Mouse (Mus musculus) layer of hippocampus, postnatal 14 days (tissue): Measurements from ENCODE around the gene Arnt2. TPM values are rescaled to one million over a fixed set of nuclear protein-coding genes. Genes with fewer than 3 reads are reported as not detected.
A peak's percentile ranks its signal among the peaks of the same experiment; 100 is the strongest.

ENCODE experiments used
- DNase-seq, 2 experiments: peaks; one replicate each; pipeline ENCODE4 v3.0.0; 2021 to 2022; ENCODE audit warnings: low spot score in 2 of 2, mixed read lengths in 1 of 2
- long read RNA-seq, 2 experiments: library from polyadenylated mRNA; stranded (forward); transcript quantifications; one replicate each; pipeline ENCODE4 v2.0.0; 2021
- total RNA-seq, 2 experiments: library from RNA; stranded (reverse); gene quantifications; 2 replicates each; pipeline ENCODE4 v1.2.3; 2021

The Arnt2 gene
- total RNA-seq, result 100 to 1,000 TPM; 149 to 171 TPM
- long read RNA-seq, experiment 1, full-length matches to known transcripts, result 8 of 55 reads
- long read RNA-seq, experiment 1, partial matches to known transcripts, result 5 of 55 reads
- long read RNA-seq, experiment 1, other reads (novel, unspliced or antisense), result 42 of 55 reads
- long read RNA-seq, experiment 2, full-length matches to known transcripts, result 11 of 69 reads
- long read RNA-seq, experiment 2, partial matches to known transcripts, result 6 of 69 reads
- long read RNA-seq, experiment 2, other reads (novel, unspliced or antisense), result 52 of 69 reads

DNA sequence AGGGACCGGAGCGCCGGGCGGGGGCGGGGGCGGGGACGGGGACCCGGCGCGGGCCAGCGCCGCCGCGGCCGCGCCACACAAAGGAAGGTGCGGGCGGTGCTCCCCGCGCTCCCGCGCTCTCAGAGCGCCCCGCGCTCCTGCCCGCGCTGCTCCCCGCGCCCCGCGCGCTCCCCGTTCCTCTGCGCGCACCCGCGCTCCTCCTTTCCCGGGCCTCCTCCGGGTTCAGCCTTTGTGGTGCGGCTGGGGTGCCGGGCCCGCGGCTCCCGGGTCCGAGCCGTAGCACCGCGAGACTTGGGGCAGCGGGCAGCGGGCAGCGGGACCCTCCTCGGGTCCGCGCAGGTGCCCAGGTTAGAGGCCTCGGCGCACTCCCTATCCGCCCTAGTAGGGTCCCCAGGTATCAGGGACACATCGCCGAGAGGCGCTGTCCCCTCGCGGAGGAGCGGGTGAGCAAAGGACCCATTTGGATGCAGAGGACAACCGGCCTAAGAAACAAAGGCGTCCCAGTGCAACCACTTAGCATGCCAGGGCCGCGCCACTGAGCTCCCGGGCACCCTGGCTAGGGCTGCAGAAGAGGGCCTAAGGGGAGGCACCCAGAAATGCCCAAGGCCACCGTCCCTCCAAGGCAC is at the start of gene Arnt2:
Gene Arnt2 (minus strand): TSS at position 281 of the 626 bp plus-strand sequence.
- DNase-seq, result peak; percentile 75 to 76

DNA sequence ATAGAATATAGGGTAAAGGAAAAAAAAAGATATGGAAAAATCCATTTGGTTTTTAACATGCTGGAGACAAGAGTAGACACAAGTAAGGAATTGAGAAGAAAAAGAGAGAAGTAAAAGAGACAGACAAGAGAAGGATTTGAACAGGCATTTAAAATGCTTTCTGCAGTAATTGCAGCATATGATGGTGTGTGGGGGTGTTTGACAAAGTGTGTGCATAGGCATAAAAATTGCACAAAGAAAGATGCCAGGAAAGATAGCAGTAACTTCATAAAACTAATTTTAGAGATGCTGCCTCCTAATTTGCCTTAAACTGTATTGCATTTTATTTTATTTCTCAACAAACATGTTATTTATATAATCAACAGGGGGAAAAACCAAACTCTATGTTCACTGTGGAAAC is 41.7 kb upstream of the Arnt2 start:
- DNase-seq, result no peak

DNA sequence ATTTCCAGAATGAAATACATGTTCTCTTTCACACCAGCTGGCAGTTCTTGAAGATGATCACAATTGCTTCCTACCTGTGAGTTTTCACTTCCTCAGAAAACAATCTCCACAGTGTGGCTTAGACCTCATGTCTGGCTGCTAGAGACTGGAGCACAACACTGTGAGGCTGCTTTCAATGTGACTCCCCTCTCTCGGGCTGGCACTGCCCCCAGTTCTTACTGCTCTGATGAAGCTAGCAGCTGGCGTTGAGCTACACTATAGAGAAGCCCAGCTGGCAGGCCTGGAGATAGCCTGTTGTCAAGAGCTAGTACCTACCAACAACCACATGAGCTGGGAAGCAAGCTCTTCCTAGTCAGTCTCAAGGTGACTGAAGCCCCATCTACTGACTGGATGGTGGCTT is 39.1 kb upstream of the Arnt2 start:
- peak; percentile 74 to 78 for DNase-seq

DNA sequence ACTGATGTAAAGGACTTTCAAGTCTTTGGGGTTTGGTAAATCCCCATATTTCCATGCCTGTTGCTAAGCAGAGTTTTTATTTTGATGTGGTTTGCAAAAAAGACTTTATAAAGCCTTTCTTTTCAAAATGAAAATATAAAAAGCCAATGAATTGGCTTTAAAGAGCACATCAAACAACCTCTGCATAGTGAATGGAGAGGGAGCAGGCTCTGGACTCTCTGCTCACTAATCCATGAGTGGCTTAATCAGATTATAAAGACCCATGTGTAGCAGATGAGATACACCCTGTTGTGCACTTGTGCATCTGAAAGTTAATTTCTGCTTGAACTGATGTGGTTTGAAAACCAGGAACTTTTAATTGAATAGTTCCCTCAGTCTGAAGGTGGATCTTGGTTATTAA is 38.5 kb upstream of the Arnt2 start:
- DNase-seq, result no peak

DNA sequence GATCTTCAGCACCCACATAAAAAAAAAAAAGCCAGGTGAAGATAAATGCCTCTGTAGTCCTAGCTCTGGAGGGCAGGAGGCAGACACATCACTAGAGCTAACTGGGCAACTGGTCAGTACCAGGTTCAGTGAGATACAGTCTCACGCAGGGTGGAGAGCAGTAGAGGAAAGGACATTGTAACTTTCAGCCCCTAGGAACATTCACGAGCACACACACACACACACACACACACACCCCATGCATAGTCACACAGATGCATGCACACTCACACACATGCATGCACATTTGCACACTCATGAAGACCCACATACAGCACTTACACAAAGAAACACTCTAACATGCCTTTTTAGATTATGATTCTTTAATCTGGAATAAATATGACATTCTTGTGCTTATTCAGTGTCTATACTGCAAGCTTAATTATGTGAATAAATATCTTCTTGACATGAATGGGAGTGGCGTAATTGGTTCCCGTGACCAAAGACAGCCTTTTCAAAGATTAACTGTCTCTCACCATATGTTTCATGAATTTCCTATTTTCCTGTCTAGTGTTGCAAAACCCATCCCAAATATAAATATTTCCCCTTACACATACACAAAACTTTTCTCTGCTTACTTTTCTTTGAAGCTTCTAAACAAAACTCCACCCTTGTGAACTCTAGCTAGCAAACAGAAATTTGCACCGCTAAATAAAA is 37.9 kb upstream of the Arnt2 start:
- DNase-seq, result no peak

DNA sequence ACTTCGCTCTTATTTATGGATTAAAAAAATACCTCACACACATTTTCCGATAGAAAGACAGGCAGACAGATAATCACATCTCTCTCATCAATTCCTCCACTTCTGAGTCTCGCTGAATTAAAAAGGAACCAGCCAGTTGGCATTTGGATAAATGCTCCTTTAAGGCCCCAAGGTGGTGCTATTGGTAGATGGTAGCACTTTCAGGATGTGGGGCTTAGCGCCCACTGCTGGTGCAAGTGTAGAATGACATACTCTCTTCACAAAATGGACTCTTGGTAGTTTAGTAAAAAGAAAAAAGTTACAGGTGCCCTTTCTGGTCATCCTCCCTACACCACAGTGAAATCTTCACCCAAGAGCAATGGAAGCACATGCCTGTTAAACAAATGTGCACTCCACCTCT is 37.1 kb upstream of the Arnt2 start:
- peak; percentile 57 to 75 for DNase-seq

DNA sequence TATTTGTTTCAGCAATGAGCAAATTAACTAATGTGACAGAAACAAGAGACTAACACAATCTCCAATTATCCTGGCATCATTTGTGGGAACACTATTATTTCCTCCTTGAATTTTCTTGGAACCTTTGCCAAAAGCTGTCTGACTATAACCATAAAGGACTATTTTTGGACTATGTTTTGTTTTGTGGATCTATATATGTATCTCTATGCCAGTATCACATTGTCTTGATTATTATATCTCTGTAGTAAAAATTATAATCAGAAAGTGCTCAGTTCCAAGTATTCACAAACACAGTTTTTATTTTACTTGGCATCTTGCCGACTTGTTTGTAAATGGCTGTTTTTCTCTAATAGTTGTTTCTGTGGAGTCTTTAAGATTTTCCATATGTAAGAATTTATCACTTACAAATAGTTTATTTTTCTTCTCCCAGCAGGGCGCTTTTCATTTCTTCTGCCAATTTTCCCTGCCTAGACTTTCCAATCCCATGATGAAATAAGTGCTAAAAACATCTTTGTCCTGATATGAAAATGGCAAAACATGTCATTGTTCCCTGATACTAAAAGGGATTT is 32.5 kb upstream of the Arnt2 start:
- no peak for DNase-seq

DNA sequence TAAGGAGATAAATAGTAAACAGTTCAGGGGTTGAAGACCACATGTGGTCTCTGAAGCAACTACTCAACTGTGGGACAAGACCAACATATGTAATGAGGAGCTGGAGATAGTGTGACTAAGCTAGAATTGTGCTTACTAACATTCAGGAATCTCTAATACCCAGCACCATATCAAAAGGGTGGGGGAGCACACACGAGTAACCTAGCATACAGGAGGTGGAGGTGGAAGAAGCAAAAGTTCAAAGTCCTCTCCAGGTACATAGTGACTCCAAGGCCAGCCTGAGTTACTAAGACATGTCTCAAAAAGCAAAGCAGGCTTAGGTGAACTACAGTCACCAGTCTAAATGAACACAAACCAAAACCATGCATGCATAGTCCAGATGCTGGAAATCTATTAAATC is 29.6 kb upstream of the Arnt2 start:
- no peak for DNase-seq

DNA sequence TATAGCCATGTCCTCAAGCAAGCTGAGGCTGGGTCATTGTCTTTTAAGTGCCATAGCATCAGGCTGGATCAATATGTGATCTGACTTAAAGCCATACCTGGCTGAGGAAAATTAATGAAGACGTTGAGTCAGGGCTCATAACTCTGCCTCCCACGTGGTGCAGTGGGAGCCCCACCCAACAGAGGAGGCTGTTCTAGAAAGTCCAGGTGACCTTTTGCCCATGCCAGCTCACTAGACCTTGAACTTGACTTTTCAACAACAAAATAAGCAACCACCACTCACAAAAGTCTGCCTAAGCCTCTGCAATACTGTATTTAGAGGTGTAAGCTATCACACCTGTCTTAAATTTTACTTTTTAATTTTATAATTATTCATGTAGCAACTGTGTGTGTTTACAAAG is 24.9 kb upstream of the Arnt2 start:
- DNase-seq, result no peak

DNA sequence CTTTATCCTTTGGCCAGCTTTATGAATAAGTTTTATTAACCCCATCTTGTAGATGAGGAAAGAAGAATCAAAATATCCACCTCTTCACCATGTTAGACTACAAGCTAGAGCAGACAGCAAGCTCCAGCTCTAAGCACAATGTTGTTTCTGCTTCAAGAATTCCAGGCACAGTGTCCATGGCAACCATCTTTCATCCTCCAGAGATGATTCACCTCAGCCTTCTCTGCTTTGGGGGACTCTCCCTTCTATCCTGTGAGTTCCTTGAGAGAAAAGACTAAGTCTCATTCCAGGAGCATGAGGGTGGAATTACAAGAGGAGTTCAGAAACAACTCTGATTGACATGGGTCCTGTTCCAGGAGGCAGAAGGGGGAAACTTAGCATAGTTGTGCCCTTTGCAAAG is 22.2 kb upstream of the Arnt2 start:
- DNase-seq, result peak in 1 of 2 experiments; percentile 47

DNA sequence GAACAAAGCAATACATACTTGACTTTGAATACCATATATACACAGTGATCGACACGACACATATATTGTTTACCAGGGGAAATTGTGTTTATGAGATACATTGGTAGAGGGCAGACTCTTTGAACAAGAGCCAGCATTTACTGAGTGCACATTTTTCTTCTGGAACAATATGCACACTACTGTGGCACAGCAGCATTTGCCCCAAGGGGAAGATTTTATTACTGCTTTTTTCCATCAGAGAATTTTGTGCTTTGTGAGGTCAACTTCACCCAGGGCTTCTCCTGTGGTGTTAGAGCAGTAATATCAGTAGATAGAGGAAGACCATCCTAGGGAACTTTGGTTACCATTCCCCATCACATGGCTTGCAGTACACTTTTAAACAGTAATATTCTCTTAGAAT is 17.2 kb upstream of the Arnt2 start:
- DNase-seq, result no peak

DNA sequence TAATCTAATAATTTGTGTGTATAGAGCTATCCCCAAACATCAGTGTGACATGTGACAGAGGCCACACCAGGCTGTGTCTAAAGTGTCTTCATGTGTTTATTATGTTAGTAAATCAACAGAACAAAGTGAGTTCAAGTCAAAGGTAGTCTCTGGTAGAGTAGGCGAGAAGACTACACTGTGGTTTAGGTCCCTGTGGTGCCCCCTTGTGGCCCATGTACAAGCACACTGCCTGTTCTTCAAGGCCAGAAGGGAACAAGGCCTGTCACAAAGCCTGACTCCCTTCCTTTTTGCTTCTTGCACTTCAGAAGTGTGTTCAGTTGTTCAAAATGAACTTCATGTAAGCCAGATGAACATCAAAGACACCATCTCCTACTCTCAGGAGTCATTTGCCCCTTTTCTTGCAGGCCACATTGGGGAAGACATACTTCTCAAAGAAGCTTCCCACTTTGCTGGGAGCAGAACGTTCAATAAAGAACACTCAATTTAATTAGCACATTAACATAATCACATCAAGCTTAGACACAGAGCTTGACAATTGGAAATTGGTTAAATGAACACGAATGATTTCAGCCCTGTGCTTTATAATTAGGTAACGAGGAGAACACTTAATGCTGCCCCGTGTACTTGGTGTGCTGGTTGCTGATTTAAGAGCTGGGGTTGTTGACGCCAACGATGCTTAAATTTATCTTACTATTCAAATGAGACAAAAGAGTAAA is 14.9 kb upstream of the Arnt2 start:
- DNase-seq, result peak in 1 of 2 experiments; percentile 47

DNA sequence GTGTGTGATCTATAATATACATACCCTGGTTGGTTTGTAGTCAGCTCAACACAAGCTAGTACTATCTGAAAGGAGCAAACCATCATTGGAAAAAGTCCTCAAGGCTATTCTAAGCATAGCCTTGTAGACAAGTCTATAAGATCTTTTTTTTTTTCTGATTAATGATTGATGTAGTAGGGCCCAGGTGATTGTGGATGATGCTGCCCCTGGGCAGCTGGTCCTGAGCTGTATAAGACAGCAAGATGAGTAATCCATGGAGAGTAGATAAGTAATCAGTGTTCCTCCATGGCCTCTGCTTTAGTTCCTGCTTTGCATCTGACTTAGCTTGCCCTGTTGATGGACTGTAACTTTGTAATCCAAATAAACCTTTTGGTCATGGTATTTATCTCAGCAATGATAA is 11.8 kb upstream of the Arnt2 start:
- no peak for DNase-seq

DNA sequence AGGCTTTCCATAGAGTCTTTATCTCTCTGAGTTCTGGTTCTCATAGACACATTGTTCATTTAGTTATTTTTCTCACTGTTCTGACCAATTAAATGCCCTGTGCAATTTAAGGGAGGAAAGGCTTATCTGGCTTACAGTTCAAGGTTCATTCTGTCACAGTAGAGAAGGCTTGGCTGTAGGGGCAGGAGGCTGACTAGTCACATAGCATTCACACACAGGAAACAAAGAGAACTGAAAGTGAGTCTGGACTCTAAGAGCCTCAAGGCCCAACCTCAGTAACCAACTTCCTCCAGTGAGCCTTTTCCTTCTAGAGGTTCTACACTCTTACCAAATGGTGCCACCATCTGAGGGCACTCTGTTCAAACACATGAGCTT is 11.3 kb upstream of the Arnt2 start:
- DNase-seq, result no peak

DNA sequence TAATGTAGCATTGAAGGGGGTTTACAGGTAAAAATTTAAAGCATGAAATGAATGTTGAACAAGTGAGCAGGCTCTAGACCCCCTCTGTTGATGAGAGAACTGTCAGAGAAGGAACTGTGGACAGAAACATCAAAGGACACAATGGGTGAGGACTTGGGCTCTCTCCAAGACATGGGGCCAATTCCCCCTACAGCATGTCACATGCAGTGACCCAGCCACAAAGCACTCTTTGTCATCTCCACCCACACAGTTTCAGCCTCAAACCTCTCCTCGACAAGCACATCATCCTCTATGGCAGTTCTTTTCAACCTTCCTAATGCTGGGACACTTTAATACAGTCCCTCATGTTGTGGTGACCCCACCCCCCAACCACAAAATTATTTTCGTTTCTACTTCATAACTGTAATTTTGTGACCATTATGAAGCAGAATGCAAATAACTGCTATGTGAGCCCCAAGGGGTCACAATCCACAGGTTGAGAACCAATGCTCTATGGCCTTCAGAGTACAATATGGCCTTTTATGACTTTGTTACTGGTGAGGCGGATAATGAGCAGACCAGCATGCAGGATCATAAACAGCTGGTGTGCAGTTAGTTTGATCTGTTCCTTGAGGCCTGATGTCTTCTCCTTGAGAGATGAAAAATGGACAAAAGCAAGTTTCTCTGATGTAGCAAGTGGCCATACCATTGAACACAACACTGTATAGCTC is 10.8 kb upstream of the Arnt2 start:
- no peak for DNase-seq

DNA sequence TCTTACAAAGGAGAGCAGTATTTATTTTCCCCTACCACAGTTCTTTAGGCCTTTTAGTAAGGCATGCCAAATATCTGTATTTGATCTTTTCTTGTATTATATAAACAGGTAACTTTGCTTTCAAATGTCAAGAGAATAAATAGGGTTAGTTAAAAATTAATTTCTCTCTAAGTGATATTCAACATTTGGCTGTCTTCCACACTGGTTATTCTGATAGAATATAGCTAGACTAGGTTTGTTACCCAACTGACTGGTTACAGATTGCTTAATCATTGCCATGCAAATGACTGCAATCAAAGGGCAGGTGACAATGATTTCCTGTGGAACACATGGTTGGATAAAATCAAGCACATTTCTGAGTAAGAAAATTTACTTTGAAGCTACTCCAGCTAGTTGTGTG is 7.5 kb upstream of the Arnt2 start:
- no peak for DNase-seq

DNA sequence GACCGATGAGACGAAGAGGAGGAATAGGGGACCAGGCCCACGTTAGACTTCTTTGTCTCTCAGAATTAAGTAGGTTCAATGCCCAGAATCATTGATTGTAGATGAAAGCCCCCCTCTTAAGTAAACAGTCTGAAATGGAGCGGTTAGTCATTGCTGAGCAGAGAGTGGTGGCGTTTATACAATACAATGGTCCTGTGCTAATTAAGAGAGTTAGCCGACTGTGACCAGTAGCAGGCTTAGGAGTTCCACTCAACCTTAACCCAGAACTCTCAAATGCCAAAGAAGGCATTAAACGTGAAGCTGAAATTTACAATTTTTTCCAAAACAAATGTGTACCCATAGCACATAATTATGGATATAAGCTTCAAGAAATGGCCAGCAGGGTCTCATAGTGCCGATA is 2.6 kb upstream of the Arnt2 start:
- DNase-seq, result no peak

DNA sequence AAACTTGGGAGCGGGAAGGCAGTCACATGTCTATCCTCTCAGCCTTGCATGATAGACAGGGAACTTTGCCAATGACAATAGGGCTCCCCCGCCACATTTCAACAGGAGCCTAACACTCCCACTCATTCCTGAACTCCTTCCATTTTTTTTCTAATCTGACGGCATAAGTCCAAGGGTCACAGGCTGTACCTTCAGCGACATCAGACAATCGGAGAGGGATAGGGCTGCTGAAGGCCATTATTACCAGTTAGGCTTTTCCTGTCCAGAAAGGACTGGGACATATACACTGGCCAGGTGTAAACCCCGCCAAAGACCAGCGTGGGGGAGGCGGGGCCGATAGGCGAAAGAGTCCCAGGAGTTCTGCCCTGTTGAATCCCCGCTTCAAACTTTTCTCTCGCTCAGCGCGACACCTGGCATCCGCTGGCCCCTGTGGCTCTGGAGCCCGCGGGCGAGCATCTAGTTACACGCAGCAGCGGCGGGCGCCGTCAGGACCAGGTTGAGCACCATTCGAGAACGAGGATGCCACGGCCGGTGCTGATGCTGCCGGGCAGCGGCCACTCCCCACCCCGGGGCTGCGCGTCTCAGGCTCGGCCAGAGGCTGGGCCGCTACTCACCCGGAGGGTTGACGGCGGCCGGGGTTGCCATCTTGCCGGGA is 608 bp downstream of the Arnt2 start:
- DNase-seq, result peak; percentile 40 to 68

DNA sequence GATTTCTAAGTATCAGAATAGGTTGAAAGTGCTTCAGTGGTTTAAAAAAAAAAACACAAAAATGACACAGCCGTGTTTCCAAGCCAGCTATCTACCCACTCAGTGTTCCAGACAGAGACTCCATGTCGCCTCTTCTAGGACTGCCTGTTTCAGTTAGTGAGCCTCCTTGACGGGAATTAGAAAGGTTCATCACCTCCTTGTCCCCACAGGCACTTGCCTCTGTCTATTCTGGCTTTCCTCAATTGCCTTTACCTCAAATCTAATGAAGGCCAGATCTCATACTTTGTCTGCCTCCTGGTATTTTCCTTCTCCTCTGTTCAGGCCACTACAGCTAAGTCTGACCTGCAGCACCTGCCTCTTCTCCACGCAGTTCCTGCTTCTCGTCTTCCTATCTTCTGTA is 1.7 kb downstream of the Arnt2 start:
- no peak for DNase-seq

DNA sequence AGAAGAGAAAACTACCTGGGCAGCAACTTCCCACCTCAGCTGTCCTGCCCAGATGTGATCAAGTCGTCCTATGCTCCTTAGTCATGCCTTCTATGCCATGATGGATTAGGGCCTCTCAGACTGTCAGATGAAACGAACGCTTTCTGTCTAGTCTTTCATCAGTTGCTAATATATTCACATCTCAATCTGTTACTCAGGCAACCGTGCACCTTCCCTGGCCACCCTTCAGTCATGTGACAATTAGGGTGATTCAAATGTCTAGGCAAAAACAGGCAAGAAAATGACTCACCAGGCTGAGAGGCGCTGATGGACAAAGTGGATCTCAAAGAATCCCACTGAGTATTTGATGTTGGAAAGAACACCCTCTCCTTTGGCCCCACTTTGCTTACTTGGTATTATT is 6.6 kb downstream of the Arnt2 start:
- no peak for DNase-seq
